Mouse (Mus musculus) cerebellum, adult 2 months (tissue): ENCODE measurements around the gene Ppm1b.

Source experiments
- CTCF ChIP-seq: fragments of 200-500 bp; IDR thresholded peaks from 2 replicates; pipeline ENCODE4 v1.5.1; 2011; ENCODE audit warnings: low read depth, mild to moderate bottlenecking, control low read depth, low read length, moderate library complexity, borderline replicate concordance; ENCODE audit not compliant: insufficient read depth
- POLR2A ChIP-seq: fragments of 200-500 bp; IDR thresholded peaks from 2 replicates; pipeline ENCODE4 v1.6.1; 2011; ENCODE audit warnings: low read length, control low read depth, borderline replicate concordance; ENCODE audit not compliant: insufficient read depth

DNA sequence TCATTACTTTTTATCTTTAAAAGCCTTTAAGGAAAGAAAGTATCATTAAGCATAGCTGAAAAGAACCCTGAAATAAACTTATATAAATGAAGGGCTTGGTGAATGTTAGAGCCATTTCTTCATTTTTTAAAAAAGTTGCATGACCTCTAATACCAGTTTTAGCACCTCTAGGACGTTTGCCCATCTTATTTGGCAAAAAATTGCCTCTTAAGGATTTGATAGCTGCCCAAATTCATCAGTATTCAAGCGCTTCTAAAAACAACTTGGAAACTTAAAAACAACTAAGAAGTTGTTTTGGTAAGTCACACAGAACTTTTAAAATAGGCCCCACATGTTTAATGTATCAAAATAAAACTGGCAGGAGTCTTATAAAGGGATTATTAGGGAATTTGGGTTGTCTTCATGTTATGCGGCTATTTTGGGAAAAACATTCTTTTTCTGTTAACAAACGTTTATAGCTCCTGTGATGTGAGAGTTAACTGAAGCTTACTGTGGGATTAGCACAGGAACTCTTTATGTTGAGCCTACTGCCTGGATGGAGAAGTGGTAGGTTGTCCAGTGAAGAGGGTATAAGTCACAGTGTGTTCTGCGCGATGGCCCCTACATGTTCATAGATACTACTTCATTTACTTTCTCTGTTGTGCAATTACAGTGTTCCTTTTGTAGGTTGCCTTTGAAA lies 2.6 kb downstream of the Ppm1b start:
- no peak for TF ChIP-seq POLR2A
- no peak for TF ChIP-seq CTCF
